Mouse (Mus musculus): ENCODE results near the gene Pigv.
A peak's percentile ranks its signal among the peaks of the same experiment; 100 is the strongest.

- TF ChIP-seq CTCF (IDR thresholded peaks at IDR 0.05; ENCODE audit: insufficient read depth, low read depth, low read length) (peak; percentile 60), POLR2A (IDR thresholded peaks at IDR 0.05; ENCODE audit: insufficient read depth, low read depth, low read length) (no peak)
Observed at GRCm38 (mm10) chr4:133649989-133650699, 22.3 kb downstream of the Pigv start, which contains the start of gene Zdhhc18.
